Mouse (Mus musculus) frontal cortex, postnatal 36 days (tissue): ENCODE results near the gene Iqgap1.

ENCODE experiments used
- DNase-seq, 2 experiments: peaks; one replicate each; pipeline ENCODE4 v3.0.0; 2022; ENCODE audit warnings: low spot score in 2 of 2

Iqgap1 gene

DNA sequence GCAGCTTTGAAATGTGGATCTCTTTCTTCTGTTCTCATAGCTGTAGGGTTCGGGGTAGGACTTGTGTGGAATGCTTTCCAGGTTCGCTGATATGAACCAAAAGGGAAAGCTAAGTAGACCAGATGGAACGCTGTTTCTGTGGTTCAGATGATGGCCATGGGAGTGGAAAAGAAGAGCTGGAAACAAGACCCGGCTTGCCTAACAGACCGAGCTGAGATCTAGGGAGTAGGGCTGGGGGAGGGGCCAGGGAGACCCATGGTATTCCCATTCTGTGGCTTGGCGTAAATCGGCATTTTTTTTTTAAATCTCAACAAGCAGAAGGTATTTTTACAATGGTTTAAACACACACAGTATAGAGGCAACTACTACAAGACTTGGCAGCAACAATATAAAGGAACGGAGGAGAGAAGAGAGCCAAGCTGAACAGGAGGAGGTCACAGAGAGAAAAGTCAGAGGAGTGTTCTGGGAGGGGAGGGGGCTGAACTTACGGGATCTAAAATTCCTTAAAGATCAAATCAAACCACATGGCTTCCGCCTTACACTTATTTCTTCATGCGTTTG is at the start of gene Iqgap1:
Gene Iqgap1, minus strand, starts transcription at position 132 of the 561 bp plus-strand sequence.
- no peak for DNase-seq

DNA sequence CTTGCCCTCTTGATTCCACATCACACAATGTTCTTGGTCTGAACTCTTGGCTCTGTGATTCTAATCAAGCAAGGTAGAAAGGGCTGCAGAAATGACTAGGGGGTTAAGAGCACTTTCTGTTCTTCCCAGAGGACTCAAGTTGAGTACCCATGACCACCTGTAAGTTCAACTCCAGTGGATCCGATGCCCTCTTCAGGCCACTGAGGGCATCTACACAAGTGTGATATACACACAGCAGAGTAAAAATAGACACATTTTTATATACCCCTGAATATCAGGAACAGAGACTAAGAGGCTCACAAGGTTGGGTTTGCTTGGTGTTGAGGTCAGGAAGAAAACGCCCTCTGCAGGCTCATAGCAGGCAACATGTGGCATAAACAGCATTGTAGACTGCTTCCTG is 47.9 kb upstream of the Iqgap1 start:
- no peak for DNase-seq

DNA sequence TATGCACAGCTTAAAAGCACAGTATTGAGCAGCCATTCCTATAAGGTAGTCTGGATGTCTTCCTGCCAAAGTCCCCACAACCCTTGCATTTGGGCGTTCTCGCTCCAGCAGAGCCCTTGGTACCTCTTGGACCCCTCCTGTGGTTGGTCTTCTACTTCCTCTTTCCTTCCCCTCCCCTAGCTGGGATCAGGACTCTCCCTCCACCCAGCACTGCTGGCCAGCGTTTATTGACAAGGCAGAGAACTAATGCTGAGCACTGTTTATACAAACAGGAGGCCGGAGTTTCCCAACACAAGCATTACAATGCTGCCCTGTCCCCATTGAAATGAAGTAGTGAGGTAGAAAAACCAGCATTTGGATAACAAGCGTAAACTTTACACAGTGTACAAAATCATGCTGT is 47.3 kb upstream of the Iqgap1 start:
- no peak for DNase-seq

DNA sequence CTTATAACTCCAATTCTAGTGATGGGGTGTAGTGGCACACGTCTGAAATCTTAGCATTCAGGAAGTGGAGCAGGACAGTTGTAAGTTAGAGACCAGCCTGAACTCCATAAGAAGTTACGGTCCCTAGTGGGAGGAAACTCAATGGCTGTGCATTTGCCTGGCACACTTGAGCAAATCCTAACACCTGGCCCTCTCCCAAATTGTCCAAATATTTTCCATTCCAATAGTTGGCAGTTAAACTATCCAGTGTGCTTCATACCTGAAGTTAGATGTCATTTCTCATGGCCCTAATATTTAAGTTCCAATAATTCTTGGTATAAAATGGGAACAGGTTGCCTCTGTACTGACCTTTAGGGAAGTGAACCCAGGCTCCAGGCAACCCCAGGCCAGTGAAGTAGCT is 42.9 kb upstream of the Iqgap1 start:
- no peak for DNase-seq

DNA sequence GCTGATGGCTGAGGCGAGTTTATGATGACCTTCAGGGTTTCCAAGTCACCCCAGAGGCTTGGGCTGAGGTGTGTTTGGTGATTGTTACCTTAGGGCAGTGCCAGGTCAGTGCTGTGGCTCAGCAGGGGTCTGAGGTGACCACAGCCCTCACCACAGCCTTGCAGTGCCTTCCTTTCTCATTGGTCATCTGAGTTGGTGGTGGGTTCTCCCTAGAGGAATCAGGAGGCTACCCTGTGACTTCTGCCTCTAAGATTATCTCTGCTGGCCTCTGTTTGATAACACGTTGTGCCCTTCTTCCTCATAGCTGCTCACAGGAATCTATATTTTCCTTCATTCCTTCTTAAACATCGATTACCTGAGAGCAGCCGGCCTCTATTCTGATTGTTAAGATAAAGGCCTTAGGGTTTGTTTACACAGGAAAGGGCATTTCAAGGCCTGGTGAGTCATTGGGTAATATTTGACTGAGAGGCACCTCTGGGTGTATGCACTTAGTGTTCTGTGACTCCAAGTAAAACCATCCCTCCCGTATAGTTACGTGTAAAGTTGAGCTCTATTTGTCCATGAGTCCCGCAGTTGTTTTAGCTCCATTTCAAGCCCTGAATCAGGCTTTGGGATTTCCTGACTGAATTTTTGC is 40.9 kb upstream of the Iqgap1 start:
- DNase-seq, result no peak

DNA sequence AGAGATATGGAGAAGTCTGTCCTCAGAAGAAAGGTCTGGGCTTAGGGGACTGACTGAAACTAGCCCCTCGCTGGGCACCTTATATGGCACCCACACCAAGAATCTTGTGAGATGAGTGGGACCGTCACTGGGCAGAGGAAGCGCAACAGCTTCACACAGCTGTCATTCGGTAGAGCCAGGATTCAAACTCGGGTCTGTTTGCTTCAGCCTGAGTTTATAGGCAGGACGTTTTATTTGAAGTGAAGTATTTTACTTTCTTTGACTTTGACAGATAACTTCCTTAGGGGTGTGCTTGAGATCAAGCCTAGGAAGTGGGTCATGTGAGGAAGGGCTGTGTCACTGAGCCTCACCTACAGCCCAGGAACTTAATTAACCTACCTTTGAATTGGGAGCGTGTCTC is 39.7 kb upstream of the Iqgap1 start:
- no peak for DNase-seq

DNA sequence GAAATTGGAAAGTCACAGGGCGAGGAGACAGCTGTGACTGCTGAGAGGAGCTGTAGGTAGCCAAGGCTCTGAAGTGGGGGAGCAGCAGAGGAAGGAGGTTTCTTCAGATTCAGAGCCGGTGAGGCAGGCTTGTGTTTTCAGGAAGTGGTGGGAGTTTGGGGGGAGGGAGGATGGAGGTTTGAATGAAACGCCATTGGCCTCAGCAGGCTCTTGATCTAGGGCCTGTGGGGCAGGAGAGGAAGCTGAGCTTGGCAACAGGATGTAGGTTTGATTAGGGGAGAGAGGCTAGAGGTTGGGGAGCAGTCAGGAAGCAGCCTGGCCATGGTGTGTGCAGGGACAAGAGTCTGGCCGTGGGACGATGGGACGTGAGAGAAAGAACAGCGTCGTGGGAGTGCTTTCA is 39.1 kb upstream of the Iqgap1 start:
- DNase-seq, result peak in 1 of 2 experiments; percentile 35

DNA sequence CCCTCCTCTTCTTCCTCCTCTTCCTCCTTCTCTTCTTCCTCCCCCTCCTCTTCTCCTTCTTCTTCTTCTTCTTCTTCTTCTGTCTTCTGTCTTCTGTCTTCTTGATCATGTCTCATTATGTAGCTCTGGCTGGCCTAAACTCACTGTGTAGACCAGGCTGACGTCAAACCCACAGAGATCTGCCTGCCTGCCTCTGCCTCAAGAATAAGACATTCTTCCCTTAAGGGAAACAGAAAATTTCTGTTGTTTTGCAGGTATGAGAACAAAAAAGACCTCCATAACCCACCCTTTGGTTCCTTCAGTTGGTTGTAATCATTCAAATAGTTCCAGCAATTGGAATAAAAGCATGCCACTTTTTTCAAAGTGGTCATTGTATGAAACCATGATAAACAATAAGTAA is 38.4 kb upstream of the Iqgap1 start:
- no peak for DNase-seq

DNA sequence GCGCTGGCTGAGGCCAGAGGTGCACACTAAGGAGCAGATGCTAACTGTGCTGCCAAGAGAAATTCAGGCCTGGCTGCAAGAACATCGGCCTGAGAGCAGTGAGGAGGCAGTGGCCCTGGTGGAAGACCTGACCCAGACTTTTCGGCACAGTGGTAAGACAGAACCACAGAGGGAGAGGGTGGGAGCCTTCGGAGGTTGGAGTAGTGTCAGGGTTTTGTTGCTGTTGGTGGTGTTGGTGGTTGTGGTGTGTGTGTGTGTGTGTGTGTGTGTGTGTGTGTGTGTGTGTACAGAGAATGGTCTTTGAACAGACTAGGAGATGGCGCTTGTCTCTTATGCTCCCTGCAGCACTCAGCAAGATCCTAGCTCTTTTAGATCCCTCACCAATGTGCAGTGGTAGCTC is 37.7 kb upstream of the Iqgap1 start:
- no peak for DNase-seq

DNA sequence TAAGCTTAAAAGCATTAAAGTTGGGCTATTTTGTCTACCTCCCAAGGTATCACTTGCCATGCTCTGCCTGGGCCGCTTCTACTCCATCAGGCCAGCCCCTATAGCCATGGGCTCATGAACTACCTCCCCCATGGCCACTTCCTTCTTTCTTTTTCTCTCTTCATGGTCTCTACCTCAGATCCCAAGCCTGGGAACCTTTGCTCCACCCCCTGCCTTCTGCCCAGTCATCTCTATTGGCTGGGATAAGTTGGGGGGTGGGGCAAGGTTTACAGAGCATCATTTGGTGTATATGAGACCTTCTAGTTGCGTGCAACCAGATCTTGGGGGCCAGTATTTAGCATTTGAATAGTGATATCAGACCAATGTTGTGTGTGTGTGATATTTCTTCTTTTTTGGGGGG is 36.7 kb upstream of the Iqgap1 start:
- no peak for DNase-seq

DNA sequence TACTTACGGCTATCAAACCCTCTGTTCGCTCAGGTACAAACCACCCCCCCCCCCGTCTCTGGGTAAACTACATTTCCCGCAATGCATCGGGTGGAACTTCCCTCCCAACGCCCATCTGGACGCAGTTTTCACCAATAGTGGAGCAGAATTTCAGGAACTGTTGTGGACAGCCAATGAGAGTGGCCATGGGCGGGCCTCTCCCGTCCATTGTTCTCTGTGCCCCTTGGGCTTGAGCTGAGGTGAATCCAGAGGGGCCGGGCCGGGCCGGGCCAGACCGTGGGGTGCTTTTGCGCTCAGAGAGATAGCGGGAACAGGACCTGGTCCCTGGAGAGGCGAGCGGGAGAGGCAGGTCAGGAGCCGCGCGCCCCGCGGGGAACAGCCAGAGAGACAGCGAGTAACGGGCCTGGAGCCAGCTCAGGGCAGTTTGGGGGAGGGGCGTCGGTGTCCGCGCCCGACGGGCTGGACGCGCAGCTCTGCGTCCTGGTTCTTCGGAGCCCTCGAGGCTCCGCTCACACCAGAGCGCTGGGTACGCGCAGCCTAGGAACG is 35.0 kb upstream of the Iqgap1 start, which contains the start of gene Zscan2:
Gene Zscan2, plus strand, starts transcription at position 192 of the 546 bp plus-strand sequence.
- DNase-seq, result peak; percentile 90 to 93

DNA sequence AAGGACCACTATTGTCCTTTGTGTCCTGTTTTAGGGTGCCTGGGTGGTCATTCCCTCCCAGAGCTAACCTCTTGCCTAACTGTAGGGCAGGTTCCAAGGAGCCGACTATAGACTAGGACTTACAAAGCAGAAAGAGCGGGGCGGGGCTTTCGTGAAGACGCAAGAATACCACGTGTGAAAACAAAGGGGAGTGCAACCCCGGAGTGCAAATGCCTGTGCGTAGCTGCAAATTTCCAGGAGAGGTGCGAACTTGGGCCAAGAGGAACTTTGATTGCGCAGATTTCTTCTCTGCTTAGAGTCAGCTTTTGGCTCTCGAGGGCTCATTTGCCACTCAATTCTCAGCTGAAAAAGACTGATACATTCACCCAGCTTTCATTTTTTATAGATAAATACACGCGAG is 34.5 kb upstream of the Iqgap1 start:
- DNase-seq, result peak in 1 of 2 experiments; percentile 42

DNA sequence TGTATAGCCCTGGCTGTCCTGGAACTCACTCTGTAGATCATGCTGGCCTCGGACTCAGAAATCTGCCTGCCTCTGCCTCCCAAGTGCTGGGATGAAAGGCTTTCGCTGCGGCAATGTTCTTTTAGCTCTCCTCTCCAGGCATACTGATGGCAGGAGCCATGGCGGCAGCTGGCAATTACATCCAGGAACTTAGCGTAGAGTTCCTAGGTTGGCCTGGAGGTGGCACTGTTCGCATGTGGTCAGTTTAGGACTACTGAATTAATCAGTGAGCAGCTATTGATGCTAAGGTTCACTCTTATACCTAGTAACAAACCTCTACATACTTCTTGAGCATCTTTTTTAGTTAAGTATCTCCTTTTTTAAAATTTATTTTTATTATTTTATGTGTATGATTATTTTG is 31.4 kb upstream of the Iqgap1 start:
- DNase-seq, result peak; percentile 68 to 89

DNA sequence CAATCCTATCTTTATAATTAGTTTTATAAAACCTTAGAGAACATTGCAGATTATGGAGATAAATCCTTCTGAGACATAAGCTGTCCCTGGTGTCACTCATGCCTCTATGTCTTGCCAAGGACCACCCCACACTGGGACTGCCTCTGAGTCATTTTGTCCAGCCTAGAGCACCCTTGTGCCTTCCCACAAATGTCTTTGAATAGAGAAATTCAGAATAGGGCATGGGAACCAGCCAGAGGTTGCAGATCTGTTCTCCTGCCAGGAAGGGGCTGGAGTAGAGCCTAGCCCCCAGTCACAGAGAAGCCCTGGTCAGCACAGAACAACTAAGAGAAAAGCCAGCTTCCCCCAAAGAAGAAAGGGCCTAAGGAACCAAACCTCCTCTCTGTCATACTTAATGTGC is 29.5 kb upstream of the Iqgap1 start:
- DNase-seq, result peak in 1 of 2 experiments; percentile 30

DNA sequence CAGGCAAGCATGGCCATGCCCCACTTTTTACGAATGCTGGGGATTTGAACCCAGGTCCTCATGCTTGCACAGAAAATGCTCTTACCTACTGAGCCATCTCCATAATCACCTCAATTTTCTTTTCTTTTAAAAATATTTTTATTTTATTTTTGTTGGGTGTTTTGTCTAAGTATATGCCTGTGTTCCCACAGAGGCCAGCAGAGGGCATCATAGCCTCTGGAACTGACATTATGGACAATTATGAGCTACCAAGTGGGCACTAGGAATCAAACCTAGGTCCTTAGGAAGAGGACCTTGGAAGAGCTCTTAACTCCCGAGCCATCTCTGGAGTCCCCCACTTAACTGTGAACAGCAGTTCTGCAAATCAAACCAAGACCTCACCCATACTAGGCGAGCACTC is 27.4 kb upstream of the Iqgap1 start:
- DNase-seq, result no peak

DNA sequence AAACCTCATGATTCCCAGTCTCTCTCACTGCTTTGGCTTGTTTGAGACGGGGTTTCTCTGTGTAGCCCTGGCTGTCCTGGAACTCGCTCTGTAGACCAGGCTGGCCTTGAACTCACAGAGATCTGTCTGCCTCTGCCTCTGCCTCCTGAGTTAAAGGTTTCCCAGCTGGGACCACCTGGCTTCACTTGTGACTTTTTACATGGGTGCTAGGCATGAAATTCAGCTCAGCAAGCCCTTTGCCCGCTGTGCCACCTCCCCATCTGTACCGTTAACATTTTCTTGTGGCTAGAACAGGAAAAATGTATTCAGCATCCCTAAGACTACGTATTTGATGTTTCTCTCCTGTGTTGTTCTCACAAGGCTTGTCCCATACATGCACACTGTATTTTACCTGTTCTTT is 24.7 kb upstream of the Iqgap1 start:
- DNase-seq, result no peak

DNA sequence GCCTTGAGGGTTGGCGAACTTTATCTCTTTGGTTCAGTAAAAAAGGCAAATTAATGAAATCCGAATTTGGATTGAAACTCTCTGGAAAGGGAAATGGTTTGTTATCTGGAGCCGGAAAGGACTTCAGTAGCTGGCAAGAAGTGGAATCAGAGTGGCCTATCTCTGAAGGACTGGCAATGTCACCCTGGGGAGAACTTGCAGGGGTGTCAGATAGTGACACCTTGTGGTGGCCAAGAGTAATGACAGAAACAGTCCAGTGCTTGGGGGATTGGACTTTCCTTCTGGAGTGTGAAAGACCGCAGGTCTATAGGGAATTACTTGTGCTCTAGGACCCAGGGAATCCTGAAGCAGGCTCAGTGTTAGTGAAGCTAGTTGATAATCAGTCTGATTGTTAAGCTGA is 23.9 kb upstream of the Iqgap1 start:
- DNase-seq, result peak in 1 of 2 experiments; percentile 44

DNA sequence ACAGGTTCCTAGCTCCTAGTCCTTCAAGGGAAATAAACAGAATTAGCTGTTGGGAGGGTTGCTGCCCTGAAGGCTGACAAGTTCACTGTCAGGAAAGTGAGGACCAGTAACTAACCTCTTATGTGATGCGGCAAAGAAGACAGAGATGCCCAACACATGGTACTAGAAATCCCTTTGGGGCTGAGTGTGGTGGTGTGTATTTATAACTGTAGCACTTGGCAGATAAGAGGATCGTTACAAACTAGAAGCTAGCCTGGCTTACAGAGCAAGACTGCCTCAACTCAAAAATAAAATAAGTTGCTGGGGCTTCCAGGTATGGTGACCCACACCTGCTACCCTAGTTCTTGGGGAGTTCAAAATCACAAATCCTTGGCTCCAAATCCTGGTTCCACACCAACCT is 23.5 kb upstream of the Iqgap1 start:
- no peak for DNase-seq

DNA sequence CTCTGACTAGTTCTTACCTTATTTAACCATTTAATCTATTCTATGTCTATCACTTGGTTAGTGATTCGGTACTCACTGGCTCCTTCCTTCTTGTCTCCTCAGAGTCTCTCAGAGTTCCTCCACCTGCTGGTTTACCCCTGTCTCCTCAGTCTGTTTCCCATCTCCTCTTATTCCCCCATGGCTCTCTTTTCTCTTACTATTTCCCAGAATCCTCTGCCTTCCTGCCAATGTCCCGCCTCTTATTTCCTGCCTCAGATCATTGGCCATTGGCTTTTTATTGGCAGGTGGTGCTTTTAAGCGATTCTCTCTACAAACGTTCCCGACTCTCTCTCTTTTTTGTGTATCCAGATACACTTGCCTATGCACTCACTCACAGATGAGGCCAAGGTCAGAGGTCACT is 20.9 kb upstream of the Iqgap1 start:
- no peak for DNase-seq

DNA sequence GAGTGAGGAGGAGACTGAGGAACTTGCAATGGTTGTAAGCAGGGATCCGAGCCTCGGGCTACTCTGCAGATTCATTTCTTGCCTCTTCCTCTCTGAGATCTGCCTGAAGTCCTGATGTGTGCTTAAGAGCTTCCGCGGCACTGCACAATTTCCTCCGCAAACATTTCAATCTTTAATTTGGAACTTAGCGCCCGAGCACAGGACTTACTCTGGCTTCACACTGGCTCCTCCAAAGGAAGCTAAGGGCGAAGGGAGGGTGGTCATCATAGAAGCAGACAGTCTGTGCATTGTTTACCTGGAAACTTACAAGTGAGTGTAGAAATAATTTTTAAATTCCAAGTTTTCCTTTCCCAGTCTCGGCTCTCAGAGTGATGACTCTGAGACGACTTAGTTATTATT is 20.5 kb upstream of the Iqgap1 start:
- no peak for DNase-seq

DNA sequence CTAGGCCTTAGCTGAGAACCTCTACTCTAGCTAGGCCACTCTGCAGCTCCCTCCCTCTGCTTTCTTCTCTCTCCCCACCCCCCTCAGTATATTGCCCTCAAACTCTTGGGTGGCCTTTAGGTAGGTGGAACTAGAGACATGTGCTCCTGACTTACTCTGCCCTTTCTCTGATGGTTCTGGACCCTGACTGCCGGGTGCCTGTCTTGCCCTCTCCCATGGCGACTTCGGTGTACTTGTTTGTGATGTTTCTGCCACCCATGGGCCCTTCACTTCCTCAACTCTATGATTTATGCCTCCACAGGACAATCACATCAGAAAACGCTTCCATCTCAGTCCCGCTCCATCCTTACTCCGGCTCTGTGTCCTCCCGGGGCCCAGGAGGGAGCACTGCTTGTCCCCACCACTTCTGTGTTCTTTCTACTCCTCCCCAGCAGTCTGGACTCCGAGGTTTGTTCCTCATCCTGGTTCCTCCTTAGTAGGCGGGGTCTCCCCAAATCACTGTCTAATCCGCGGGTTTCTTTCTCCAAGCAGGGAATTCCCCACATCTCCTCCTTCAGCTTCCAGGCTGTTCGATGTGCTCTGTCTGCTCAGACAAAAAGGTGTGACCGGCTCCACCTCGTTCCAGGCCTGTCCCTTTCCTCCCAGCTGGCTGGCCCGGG is 20.0 kb upstream of the Iqgap1 start:
- no peak for DNase-seq

DNA sequence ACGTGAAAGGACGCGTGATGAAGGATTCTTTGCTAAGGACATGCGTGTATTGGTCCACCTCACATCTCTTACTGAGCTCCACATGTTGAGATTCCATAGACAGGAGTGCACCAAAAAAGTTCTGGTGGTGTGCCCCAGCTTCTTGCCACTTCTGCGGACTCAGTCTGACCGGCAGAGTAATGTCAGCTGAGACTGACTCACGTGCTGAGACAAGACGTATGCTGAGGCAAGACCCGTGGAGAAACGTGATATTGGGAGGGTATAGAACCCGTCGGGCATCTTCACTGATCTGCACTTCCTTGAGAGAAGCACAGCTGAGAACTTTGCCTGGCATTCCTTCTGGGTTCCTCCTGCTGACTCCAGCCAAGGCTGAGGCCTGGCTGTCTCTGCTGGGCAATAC is 18.9 kb upstream of the Iqgap1 start:
- DNase-seq, result no peak
